Mouse (Mus musculus): ENCODE data around the gene Psmb11.

GRCm38 (mm10) chr14:54579638-54580037 lies 41.6 kb upstream of the Psmb11 start:
- TF ChIP-seq CTCF (IDR thresholded peaks at IDR 0.05; ENCODE audit: insufficient read depth, low read depth, low read length), result no peak
- TF ChIP-seq POLR2A (IDR thresholded peaks at IDR 0.05; ENCODE audit: insufficient read depth, low read depth, low read length), result no peak
